Comparison of ENCODE assay signal across 15 mouse cellular contexts in genomic region chr2:92171046-92171643, GRCm38 (mm10).
"Had no signal": no experiment of that assay in that cellular context is flagged by ENCODE, and none has a peak within 500 bp of the region (broad histone marks: within the 10 kb centered on the region; RNA-seq: fewer than 3 reads in every experiment).

No protein-coding gene starts in this region.

- DNase-seq: kidney, adult 9 months; kidney, postnatal 36 days; liver; liver, embryonic 13.5 days; liver, postnatal 0 days; retina, postnatal 1 day; thymus, postnatal 4 days had no signal

- H3K9ac ChIP-seq: limb, embryonic 12.5 days; liver, embryonic 13.5 days; liver, postnatal 0 days; lung, embryonic 15.5 days; midbrain, embryonic 12.5 days; neural tube, embryonic 13.5 days had no signal

- H3K27me3 ChIP-seq: limb, embryonic 12.5 days; lung, embryonic 15.5 days; midbrain, embryonic 12.5 days; neural tube, embryonic 13.5 days had no signal

- H3K4me3 ChIP-seq: left cerebral cortex, adult 2 months; limb, embryonic 12.5 days; liver, embryonic 13.5 days; lung, embryonic 15.5 days; midbrain, embryonic 12.5 days; neural tube, embryonic 13.5 days had no signal

- ATAC-seq: inflammation-experienced regulatory T-cells, adult 6 months; liver, postnatal 0 days; midbrain, embryonic 16.5 days had no signal

- H3K36me3 ChIP-seq: limb, embryonic 12.5 days; liver, embryonic 13.5 days; lung, embryonic 15.5 days; midbrain, embryonic 12.5 days; neural tube, embryonic 13.5 days had no signal

- H3K9me3 ChIP-seq: limb, embryonic 12.5 days; liver, embryonic 13.5 days; lung, embryonic 15.5 days; midbrain, embryonic 12.5 days; neural tube, embryonic 13.5 days had no signal

- H3K4me1 ChIP-seq: limb, embryonic 12.5 days; lung, embryonic 15.5 days; midbrain, embryonic 12.5 days; neural tube, embryonic 13.5 days had no signal

- H3K4me2 ChIP-seq: limb, embryonic 12.5 days; liver, embryonic 13.5 days; lung, embryonic 15.5 days; midbrain, embryonic 12.5 days; neural tube, embryonic 13.5 days had no signal

- H3K27ac ChIP-seq: kidney, postnatal 0 days; left cerebral cortex, adult 2 months; limb, embryonic 12.5 days; liver, embryonic 13.5 days; lung, embryonic 15.5 days; midbrain, embryonic 12.5 days; neural tube, embryonic 13.5 days had no signal
